Mouse (Mus musculus): Measurements from ENCODE around the gene Sorcs3.

- TF ChIP-seq POLR2A (IDR thresholded peaks at IDR 0.05; ENCODE audit: borderline replicate concordance, control insufficient read depth, low read depth, low read length) (no peak), CTCF (IDR thresholded peaks at IDR 0.05; ENCODE audit: control insufficient read depth, insufficient read depth, low read length) (no peak)
Observed at GRCm38 (mm10) chr19:48347116-48347515, 141.3 kb downstream of the Sorcs3 start.
